Mouse (Mus musculus) heart, postnatal 4 days (tissue): ENCODE results near the gene C1rl. TPM values are rescaled to one million over a fixed set of nuclear protein-coding genes. Genes with fewer than 3 reads are reported as not detected.
"Not testable (repeated sequence)": the region's sequence is repeated elsewhere in the genome, so short reads cannot be mapped to it uniquely, and the experiment has no call there.

Experiments
- DNase-seq: peaks from one replicate; pipeline ENCODE4 v3.0.0; 2021
- total RNA-seq, 2 experiments: library from RNA; stranded (reverse); gene quantifications; 2 replicates each; pipeline ENCODE4 v1.2.3; 2021

C1rl gene
- total RNA-seq = under 1 TPM; 0.63 to 0.76 TPM

DNA sequence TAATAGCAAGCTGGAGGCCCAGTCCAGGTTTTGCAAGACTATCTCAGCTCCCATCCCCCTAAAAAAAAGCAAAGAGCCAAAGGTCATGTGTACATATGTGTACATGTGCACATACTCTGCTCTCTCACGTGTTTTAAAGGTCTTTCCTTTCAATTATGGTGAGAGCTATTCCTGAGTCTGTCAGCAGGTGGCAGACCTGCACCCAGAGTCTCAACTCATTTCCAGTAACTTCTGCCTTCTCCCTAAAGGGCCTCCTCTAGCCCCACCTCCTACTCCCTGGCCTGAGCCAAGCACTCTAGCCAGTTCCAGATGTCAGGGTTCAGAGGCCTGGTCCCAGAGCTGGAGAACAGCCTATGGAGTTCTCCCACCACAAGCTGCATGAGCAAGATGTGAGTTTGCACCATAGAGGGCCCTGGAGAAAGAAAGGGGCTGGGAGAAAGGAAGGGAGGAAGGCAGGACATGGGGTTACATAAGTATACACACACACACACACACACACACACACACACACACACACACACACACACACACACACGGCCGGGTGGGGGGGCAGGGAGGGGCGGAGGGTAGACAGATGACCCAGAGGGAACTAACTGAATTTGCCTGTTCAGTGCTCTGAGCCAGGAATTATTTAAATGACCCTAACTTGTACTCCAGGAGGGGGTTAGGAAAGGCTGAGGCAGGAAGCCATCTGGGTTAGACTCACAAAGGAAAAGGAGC, at the start of gene C1rl:
C1rl (plus strand) TSS at position 272 of the 720 bp plus-strand sequence.
- peak; percentile 86 for DNase-seq

DNA sequence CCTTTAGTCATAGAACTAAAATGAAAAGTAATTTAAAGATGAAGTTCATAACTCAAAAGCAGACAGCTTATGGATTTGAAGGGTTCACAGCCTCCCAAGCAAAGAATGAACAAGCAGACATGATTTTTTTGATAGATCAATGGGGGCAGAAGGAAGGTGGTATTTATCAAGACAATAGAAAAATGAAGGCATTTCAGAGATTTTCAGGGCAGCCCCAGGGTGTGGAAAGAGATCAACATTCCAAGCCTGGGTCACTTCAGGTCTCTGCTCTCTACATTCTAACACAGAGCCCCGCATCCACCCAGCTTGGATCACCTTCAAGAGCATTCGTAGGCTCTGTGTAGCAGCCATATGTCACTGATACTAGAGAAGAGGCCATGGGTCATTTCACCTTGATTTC, 49.6 kb upstream of the C1rl start:
- DNase-seq = no peak

DNA sequence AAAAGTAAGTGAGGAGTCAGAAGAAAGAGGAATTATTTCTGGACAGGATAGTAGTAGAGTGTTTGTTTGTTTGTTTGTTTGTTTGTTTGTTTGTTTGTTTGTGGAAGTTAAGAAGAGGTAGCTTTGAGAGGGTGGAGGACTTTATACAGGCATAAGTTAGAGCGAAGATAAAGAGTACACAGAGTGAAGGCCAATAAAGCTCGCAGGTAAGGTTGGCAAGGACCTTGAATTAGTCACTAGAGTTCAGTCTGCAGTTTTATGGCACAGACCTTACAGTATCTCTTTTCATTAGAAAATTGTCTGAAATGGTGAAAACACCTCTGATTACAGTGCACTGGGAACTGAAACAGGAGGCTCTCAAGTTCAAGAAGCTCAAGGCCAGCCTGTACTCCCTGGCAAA, 46.9 kb upstream of the C1rl start:
- no peak for DNase-seq

DNA sequence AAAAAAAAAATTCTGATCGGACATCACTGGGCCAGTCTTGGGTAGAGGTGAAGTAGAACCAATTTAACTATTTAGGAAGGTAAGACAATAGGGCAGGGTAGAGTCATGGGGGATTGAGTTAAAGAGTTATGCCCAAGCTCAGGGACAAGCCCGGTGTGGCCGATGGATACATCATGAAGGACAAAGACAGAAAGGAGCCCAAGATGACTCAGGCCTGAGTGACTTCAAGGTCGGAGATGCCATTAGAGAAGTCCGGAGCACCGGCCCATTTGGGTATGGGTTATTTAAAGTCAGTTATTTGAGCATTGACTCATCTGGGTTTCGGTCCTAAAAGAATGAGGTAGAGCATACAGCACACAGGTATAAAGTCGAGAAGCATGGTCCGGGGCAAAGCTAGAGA, 46.5 kb upstream of the C1rl start:
- DNase-seq = no peak

DNA sequence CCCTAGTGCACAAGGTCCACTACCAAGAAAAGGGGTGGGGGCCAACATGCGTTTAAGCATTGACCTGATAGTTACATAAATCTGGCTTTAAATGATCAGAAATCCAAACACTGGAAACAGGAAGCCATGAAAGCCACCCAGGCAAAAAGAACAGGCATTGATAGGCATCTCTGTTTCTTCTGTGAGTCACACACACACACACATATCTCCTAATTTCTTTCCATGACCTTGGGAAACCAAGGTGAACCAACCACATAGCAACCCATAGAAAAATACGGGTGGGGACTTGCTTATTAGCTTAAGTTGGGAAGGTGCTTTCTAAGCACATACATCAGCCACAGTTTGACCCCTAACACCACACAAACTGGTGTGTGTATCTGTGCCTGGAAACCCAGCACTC, 45.6 kb upstream of the C1rl start:
- DNase-seq = no peak

DNA sequence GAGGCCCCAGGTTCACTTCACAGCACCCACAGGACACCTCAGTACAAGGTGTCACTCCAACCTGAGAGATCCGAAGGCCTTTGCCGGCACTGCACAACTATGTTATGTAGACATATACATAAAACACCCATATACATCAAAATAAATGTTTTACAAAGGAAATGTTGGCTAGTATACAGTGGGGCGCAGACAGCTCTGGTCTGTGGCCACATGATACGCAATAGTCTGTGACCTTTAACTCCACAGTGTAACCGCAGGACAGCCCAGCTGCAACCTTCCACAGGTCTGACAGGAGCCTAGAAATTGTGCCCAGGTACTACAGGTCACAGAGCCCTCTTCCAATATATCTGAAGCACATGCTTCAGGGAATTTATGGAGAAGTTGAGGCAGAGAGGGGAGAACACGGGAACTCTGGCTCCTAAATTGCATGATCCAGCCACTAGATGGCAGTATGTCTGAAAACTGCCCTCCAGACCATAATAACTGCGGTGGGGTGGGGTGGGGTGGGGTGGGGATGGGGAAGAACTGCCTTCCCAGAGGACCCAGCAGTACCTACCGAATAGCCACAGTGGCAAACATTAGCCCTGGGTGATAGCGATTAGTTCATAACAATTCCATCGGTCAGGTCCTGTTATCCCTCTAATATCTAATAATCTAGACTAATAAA, 44.6 kb upstream of the C1rl start:
- DNase-seq = no peak

DNA sequence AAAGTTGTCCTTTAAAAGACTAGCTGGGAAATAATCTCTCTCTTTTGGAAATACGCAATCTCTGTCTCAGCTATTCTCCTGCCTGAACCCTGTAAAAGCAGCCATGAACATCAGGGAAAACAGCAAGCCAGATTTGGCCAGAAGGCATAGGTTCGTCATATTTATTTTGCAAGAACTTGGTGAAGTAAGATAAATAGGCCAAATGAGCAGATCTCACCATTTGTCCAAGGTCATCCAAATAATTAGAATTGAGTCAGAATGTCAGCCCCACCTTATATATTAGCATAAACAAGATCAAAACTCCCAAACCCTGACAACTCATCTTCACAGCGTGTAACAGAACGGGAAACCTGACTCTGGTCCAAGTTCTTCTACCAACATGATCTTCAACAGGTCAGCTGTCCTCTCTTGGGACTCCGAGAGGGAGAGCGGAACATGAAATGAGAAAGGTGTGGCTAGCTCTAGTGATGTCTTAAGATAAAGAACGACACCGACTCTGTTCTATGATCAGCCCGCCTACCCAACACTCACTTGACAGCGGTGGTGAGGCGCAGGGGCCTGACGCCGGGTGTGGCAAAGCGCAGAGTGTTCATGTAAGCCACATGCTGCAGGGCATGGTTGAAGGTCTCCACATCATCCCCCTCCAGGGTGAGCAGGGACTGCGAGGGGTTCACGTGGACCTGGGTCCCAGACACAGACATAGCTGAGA, 43.8 kb upstream of the C1rl start:
- DNase-seq = no peak

DNA sequence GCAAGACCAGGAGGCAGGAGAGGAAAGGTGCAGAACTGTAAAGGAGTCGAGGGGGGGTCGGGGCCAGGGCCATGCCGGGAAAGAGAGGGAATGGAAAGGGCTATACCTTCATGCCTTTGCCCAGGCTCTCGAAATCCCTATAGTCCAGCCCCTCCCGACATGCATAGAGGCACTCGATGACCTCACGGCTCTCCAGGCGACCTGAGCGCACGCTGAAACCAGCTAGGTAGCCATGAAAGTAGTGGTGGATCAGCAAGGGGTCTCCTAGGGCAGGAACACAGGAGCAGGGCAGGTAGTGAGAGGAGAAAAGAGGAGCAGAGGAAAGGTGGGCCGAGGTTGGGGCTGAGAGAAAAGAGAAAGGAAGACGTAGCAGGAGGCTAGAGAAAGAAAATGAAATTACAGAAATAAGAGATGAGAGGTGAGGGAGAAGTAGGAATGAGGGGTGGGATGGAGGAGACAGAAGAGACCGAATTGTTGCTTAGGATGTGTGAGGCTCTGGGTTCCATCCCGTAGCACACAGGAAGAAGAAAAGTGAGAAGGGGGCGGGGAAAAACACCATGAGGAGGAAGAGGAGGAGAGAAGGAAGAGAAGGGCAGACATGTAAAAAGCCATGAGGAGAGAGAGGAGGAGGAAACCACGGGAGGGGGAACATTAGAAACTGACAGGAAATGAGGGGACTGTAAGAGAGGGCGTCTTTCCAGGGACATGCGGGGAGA, 43.1 kb upstream of the C1rl start:
- no peak for DNase-seq

DNA sequence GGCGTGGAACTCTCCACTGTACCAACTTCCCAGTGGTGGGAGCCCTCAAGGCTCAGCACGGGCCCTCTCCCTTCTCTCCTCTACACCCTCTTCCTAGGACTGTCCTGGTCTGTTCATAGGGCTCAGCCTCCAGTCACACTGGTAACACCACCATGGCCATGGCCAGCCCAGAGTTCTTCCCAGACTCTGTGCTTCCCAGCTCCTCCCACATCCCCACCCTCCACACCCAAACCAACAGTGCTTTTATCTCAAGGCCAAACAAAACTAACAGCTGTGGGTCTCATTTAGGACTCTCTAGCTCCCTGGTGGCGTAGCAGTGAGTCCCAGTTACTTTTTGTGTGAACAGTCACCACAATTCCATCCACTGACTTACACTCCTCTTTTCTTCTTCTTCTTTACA, 40.9 kb upstream of the C1rl start:
- no peak for DNase-seq

DNA sequence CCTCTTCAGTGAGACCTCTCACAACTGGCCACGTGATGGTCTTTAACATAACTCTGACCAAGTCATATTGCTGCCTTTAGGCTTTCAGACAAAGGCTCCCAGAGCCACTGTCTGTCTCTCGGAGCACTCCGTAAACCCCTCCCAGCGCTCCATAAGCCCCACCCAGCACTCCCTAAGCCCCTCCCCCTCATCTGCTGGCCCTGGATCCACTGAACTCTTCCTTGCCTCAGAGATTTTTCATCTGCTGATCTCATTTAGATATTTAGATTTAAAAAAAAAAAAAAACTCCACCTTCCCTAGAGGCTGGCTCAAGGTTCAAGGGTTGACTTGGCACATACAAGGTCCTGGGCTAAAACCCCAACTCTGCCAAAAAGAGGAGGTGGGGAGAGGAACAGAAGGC, 39.2 kb upstream of the C1rl start:
- DNase-seq = no peak

DNA sequence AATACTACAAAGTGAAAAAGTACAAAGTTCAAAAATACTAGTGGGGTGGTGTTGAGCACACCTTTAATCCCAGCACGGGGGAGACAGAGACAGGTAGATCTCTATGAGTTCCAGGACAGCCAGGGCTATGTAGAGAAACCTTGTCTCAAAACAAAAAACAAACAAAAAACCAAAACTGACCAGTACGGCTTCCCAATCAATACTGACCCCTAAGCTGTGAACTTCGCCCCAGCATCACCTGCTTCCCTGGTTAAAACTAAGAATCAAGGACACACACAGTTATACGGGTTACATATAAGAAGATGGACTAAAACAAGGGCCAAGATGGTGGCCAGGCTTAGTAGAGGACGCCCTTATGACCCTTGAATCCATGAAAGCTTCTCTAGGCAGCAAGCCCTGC, 36.7 kb upstream of the C1rl start:
- no peak for DNase-seq

DNA sequence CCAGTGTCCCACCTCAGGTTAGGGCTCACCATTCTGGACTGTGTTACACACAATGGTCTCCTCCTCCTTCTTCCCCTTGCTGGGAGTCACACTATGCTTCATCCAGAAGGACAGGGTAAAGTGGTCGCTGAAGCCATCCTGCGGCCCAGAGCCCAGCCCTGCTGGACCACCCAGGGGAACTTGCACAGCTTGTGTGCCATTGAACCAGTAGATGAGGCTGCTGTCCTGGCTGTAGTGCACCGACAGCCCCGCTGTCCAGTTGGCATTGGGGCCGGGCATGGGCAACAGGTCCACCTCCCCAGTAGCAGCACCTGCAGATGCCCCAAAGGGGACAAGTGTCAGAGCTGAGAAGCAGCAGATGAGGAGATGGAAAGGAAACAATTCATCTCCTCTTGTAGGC, 35.1 kb upstream of the C1rl start:
- no peak for DNase-seq

DNA sequence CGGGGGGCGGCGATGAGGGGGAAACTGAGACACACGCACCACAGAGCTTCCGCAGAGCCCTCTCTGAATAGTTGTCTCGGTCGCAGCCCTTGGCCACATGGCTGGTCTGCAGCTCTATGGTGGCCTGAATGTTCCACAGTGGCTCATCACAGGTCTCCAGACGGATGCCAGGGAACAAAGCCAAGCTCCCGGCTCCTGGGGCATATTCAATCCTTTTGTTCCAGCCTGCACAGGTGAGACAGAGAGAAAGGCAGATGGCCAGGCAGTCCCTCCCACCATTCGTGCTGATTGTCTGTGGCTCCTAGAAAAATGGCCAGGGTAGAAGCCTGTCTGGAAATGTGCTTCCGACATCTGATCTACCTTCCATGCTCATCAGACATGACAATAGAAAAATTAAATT, 34.4 kb upstream of the C1rl start:
- DNase-seq = no peak

DNA sequence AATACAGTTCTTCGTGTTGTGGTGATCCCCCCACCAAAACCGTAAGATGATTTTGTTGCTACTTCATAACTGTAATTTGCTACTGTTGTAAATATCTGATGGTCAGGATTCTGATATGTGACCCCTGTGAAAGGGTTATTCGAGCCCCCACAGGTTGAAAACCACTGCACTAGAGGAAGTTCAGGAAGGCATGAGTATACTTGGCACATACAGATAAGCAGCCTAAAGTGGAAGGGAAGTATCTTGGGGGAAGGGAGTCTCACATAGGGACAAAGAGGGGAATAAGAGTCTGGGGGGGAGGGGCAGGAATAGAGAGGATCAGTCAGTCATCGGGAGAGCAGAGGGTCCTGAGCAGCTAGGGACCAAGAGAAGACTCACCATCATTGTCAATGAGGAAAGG, 33.5 kb upstream of the C1rl start:
- no peak for DNase-seq

DNA sequence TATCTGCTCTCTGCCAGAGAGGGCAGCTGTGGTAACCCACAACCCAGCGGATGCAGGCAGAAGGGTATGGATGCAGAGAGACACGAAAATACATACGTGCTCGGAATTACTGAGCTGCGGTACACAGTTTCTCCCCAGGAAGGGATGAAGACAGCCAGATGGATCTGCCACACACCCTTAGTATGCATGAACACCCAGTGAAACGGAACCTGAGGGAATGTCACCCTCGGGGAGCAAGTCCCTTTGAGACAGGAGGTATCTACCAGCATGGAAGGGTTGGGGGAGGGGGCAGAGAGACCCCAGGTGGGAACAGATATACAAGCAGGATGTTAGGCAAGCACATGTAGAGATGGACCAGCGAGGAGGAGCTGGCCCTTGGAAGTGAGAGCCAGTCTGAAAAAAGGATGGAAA, 29.0 kb upstream of the C1rl start:
- no peak for DNase-seq

DNA sequence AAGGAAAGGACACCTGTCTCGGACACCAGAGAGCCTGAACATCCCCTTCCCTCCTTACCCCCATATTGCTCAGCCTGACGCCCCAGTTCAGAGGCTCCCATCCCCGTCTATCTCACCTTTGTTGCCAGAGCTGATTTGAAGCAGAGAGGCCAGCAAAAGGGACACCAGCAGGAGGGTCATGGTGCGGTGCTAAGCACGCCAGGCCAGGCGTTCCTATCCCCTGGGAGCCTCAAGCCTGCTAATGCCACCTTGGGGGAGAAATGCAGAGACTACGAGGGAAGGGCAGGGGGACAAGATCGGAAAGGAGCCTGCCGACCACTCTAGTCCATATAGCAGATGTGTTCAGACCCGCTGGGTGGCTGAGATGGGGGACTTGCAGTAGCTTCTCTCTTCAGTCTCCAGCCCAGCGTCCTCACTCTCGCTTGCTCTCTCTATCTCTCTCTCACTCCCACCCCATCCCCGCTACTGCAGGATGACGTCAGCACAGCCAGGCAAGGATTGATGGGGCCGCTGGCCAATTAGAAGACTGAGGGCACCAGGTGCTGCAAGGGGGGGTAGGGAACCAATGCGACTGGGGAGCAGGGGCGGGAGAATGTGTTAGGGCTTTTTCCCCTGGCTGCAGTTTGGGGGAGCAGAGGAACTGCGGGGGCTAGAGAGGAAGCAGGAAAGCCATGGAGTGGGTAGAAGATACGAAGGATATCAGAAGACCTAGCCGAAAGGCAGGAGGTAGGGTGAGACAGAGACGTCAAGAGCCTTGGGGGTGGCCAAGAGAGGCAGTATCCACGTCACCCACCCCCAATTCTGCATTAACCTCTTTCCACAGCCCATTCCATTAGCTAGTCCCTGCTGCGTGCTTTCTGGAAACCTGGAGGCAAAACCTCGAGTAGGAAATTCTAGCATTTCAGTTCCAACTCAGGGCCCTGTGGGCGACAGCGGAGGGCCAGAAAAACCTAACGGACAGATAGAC, 28.3 kb upstream of the C1rl start, which contains the start of gene Clstn3:
Clstn3 (minus strand) TSS at position 490 of the 967 bp plus-strand sequence.
- DNase-seq = peak; percentile 79

DNA sequence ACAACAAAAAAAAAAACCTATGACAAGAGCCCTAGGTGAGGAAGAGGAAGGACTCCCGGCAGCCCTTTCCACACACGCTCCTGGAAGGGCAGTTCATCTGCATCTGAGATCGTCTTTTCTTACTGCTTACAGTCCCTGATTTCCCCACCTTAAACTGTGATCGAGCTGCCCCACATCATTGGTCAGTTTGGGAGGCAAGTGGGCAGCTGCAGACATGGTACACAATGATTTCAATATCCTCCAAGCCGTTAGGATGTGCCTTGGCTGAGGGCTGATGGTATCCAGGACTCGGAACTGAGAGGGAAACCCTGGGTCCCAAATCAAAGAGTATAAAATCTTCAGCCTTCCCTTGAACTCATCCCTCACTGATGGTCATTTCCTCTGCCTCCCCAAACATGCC, 27.6 kb upstream of the C1rl start:
- DNase-seq = no peak

DNA sequence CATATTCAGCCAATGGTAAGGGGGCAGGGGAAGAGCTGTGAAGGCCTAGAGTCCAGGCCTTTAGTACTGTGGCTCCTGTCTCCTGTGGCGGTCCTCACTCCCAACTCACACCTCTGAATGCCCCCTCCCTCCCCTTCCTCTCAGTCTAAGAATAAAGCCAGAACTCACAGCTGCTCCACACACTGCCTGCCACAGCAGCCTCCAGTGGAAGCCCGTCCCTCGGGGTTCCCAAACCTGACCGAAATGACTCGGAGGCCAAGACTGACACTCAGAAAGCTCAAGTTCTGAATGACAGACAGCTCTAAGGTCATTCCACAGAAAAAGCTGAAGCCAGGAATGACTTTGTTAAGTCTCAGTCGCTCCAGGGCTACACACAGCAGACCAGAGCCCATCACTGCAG, 27.2 kb upstream of the C1rl start:
- DNase-seq = no peak

DNA sequence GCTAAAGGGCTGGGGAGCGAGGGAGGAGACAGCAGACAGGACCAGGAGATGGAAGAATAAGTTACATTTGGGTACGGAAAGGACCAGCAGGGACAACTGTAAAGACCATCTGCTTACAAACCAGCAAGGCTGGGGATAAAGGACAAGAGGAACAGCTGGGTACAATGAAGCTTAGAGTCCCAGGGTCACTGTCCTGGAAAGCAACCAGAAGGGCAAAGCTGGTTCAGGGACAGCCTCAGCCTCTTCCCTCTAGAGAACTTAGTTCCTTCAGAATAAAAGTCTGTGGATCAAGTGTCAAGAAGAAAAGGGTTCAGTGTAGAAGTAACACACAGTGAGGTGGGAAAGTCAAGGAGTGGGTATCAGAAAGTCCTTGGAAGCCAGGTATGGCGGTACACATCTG, 21.8 kb upstream of the C1rl start:
- no peak for DNase-seq

DNA sequence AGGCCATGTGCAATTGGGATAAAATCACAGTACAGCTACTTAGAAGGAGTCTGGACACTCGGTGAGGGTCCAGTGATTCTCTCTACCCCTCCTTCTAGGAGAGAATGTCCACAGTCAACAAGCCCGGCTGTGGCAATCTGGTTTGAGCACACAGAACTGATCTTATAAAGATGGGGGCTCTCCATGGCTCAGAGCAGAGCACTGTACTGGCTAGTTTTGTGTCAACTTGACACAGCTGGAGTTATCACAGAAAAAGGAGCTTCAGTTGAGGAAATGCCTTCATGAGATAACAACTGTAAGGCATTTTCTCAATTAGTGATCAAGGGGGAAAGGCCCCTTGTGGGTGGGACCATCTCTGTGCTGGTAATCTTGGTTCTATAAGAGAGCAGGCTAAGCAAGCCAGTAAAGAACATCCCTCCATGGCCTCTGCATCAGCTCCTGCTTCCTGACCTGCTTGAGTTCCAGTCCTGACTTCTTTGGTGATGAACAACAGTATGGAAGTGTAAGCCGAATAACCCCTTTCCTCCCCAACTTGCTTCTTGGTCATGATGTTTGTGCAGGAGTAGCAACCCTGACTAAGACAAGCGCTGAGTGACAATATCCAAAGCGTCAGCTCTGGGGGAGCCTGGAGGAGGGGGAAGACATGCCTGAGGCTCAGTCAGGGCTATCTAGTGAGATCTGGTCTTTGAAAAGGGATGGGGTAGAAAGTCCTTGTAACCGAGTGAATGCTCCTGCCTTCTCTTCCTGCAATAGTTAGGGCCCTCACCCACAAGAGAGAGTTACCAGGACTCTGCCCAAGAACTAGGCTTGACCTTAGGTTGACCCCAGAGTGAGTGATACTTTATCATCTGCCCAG, 20.9 kb upstream of the C1rl start:
- not testable (repeated sequence) for DNase-seq

DNA sequence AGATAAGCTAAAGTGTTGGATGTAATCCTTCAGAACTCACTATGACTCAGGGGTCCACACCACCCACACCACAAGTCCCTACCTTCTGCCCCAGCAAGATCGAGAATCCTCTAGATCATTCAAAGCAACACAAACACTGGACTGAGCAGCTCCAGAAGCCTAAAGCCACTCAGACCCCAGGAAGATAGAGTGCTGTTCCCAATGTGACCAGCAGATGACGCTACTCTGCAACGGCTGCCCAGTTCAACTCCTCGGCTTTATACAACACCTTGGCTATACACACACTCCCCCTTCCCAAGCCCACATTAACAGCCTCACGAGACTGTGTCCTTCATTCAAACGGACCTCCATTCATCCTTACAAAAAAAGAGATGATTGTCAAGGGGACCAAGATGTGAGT, 20.1 kb upstream of the C1rl start:
- peak; percentile 67 for DNase-seq
